Mouse (Mus musculus) liver, adult 2 months (tissue): ENCODE measurements around the gene Elf4. TPM values are rescaled to one million over a fixed set of nuclear protein-coding genes. Genes with fewer than 3 reads are reported as not detected.

Experiments
- DNase-seq: peaks from one replicate; pipeline ENCODE4 v3.0.0-alpha.2; 2011; ENCODE audit warnings: low read depth, low spot score; ENCODE audit errors: extremely low read depth
- H3K27ac ChIP-seq: fragments of 200-500 bp; replicated peaks from 2 replicates; pipeline ENCODE4 v1.5.1; 2012; ENCODE audit warnings: low read depth, mild to moderate bottlenecking, control low read depth, inconsistent platforms, low read length; ENCODE audit not compliant: insufficient read depth
- H3K27me3 ChIP-seq: fragments of 200-500 bp; 2 replicates; pipeline ENCODE4 v1.6.1; 2012; ENCODE audit warnings: mild to moderate bottlenecking, moderate library complexity, low read length, inconsistent platforms; ENCODE audit not compliant: control insufficient read depth, insufficient read depth
- H3K36me3 ChIP-seq: fragments of 200-500 bp; 2 replicates; pipeline ENCODE4 v1.6.1; 2012; ENCODE audit warnings: low read length, inconsistent platforms; ENCODE audit not compliant: control insufficient read depth, insufficient read depth
- H3K4me1 ChIP-seq: fragments of 200-500 bp; 2 replicates; pipeline ENCODE4 v1.6.1; 2011; ENCODE audit warnings: low read length; ENCODE audit not compliant: control insufficient read depth, insufficient read depth
- H3K4me3 ChIP-seq: fragments of 200-500 bp; 2 replicates; pipeline ENCODE4 v1.5.1; 2011; ENCODE audit warnings: low read depth, mild to moderate bottlenecking, control low read depth, low read length, moderate library complexity; ENCODE audit not compliant: insufficient read depth
- H3K79me2 ChIP-seq: fragments of 200-500 bp; 2 replicates; pipeline ENCODE4 v1.6.1; 2012; ENCODE audit warnings: inconsistent platforms, mild to moderate bottlenecking, low read length, moderate library complexity; ENCODE audit not compliant: control insufficient read depth, insufficient read depth
- H3K9ac ChIP-seq: fragments of 200-500 bp; 2 replicates; pipeline ENCODE4 v1.6.1; 2012; ENCODE audit warnings: low read depth, mild to moderate bottlenecking, control low read depth, inconsistent platforms, low read length
- CTCF ChIP-seq: fragments of 200-500 bp; IDR thresholded peaks from 2 replicates; pipeline ENCODE4 v1.5.1; 2011; ENCODE audit warnings: low read depth, low read length, control low read depth
- POLR2A ChIP-seq: fragments of 200-500 bp; IDR thresholded peaks from 2 replicates; pipeline ENCODE4 v1.6.1; 2011; ENCODE audit warnings: low read length, control low read depth; ENCODE audit not compliant: insufficient read depth; ENCODE audit errors: extremely low read depth
- WGBS: fragments of 180-500 bp; shearing (Covaris S2); methylation state at CpG from one replicate; pipeline ENCODE4 v1.1.7; 2018; 5-methylcytosine and 5-hydroxymethylcytosine counted together
- polyA plus RNA-seq: library from polyadenylated mRNA; depleted of rRNA; stranded (reverse); fragments of >200 nt; gene quantifications from 2 replicates; pipeline ENCODE4 v1.2.3, GENCODE M21; 2012
- total RNA-seq: library from RNA; depleted of rRNA; stranded (reverse); fragments of >200 nt; gene quantifications from 2 replicates; pipeline ENCODE4 v1.2.3, GENCODE M21; 2014

Gene Elf4
- total and polyA plus RNA-seq, 2 experiments, result 0.46 to 1.5 TPM

- Histone ChIP-seq H3K4me1 (no peaks in the 10 kb centered on the region; the same call in 1 of the 2 replicates), H3K27me3 (no peaks in the 10 kb centered on the region), H3K27ac (no peak overlapping the region), H3K36me3 (no peaks in the 10 kb centered on the region), H3K79me2 (no peaks in the 10 kb centered on the region), H3K4me3 (no peak overlapping the region), H3K9ac (no peak overlapping the region)
- 90% methylated on average over 9 of the region's 9 CpGs for WGBS
- TF ChIP-seq CTCF (no peak), POLR2A (no peak)
- no peak for DNase-seq
These were observed 27.4 kb downstream of the Elf4 start for GRCm38 (mm10) chrX:48435477-48435900.

- Histone ChIP-seq H3K9ac (no peak overlapping the region), H3K4me3 (no peak overlapping the region), H3K27me3 (no peaks in the 10 kb centered on the region), H3K27ac (no peak overlapping the region), H3K79me2 (no peaks in the 10 kb centered on the region), H3K4me1 (no peaks in the 10 kb centered on the region; the same call in 1 of the 2 replicates), H3K36me3 (no peaks in the 10 kb centered on the region)
- no peak for TF ChIP-seq POLR2A
- no peak for TF ChIP-seq CTCF
- 100% methylated on average over 1 of the region's 1 CpGs for WGBS
- DNase-seq, result no peak
These were observed 28.7 kb downstream of the Elf4 start for GRCm38 (mm10) chrX:48434251-48434650.

- Histone ChIP-seq H3K9ac (no peak overlapping the region), H3K36me3 (no peaks in the 10 kb centered on the region), H3K27ac (no peak overlapping the region), H3K27me3 (no peaks in the 10 kb centered on the region), H3K4me3 (no peak overlapping the region), H3K4me1 (no peaks in the 10 kb centered on the region; the same call in 1 of the 2 replicates), H3K79me2 (no peaks in the 10 kb centered on the region)
- 54% methylated on average over 6 of the region's 6 CpGs for WGBS
- TF ChIP-seq POLR2A, result no peak
- TF ChIP-seq CTCF, result no peak
- no peak for DNase-seq
These were observed 29.4 kb downstream of the Elf4 start for GRCm38 (mm10) chrX:48433527-48433899.

GRCm38 (mm10) chrX:48432599-48433526, 30.1 kb downstream of the Elf4 start:
- Histone ChIP-seq H3K9ac (no peak overlapping the region), H3K27me3 (no peaks in the 10 kb centered on the region), H3K79me2 (no peaks in the 10 kb centered on the region), H3K36me3 (no peaks in the 10 kb centered on the region), H3K27ac (peak overlapping the region; percentile 12; the same call in 1 of the 2 replicates), H3K4me3 (no peak overlapping the region), H3K4me1 (no peaks in the 10 kb centered on the region; the same call in 1 of the 2 replicates)
- 66% methylated on average over 15 of the region's 15 CpGs for WGBS
- no peak for DNase-seq
- TF ChIP-seq CTCF (no peak), POLR2A (no peak)

- H3K4me3 ChIP-seq, result no peak overlapping the region
- DNase-seq, result no peak
These were observed 33.4 kb downstream of the Elf4 start for GRCm38 (mm10) chrX:48429538-48429937.

GRCm38 (mm10) chrX:48429100-48429499, 33.8 kb downstream of the Elf4 start:
- no peak overlapping the region for H3K27ac ChIP-seq
- TF ChIP-seq POLR2A (no peak), CTCF (no peak)

More at GRCm38 (mm10) chrX:48429538-48429937, 33.4 kb downstream of the Elf4 start:
- Histone ChIP-seq H3K4me1 (peaks cover 3% of the 10 kb centered on the region; the same call in 1 of the 2 replicates), H3K27me3 (no peaks in the 10 kb centered on the region), H3K79me2 (no peaks in the 10 kb centered on the region), H3K9ac (no peak overlapping the region), H3K36me3 (no peaks in the 10 kb centered on the region), H3K27ac (0 out of 2 replicates have a peak overlapping the region, but pooled peaks have one; percentile 21)
- TF ChIP-seq POLR2A (no peak), CTCF (no peak)
- 60% methylated on average over 6 of the region's 6 CpGs for WGBS

More at GRCm38 (mm10) chrX:48429100-48429499, 33.8 kb downstream of the Elf4 start:
- H3K9ac ChIP-seq, result no peak overlapping the region
- DNase-seq, result no peak
- no peaks in the 10 kb centered on the region for H3K79me2 ChIP-seq
- H3K4me1 ChIP-seq, result peaks cover 3% of the 10 kb centered on the region; the same call in 1 of the 2 replicates
- H3K27me3 ChIP-seq, result no peaks in the 10 kb centered on the region
- H3K4me3 ChIP-seq, result no peak overlapping the region
- no peaks in the 10 kb centered on the region for H3K36me3 ChIP-seq
